Mouse (Mus musculus) lung, embryonic 15.5 days (tissue): ENCODE results near the gene Tob1. TPM values are rescaled to one million over a fixed set of nuclear protein-coding genes. Genes with fewer than 3 reads are reported as not detected.
A peak's percentile ranks its signal among the peaks of the same experiment; 100 is the strongest.

Experiments
- ATAC-seq: fragments of 200-750 bp; cut with Nextera tagmentation; 2 replicates; pipeline ENCODE4 v1.8.0; 2017; ENCODE audit warnings: moderate number of reproducible peaks, borderline replicate concordance; ENCODE audit not compliant: low FRiP score, low TSS enrichment; ENCODE audit errors: extremely low read depth
- H3K27ac ChIP-seq: fragments of 300-500 bp; sonication (generic); 2 replicates; pipeline ENCODE4 v1.5.1; 2015; ENCODE audit warnings: moderate library complexity, mild to moderate bottlenecking, inconsistent platforms
- H3K27me3 ChIP-seq: fragments of 300-500 bp; sonication (generic); 2 replicates; pipeline ENCODE4 v1.6.1; 2015; ENCODE audit warnings: inconsistent platforms
- H3K36me3 ChIP-seq: fragments of 300-500 bp; sonication (generic); 2 replicates; pipeline ENCODE4 v1.6.1; 2015; ENCODE audit warnings: inconsistent platforms
- H3K4me1 ChIP-seq: fragments of 300-500 bp; sonication (generic); 2 replicates; pipeline ENCODE4 v1.6.1; 2015; ENCODE audit warnings: inconsistent platforms
- H3K4me2 ChIP-seq: fragments of 300-500 bp; sonication (generic); 2 replicates; pipeline ENCODE4 v1.6.1; 2015; ENCODE audit warnings: inconsistent platforms, mild to moderate bottlenecking, moderate library complexity
- H3K4me3 ChIP-seq: fragments of 300-500 bp; sonication (generic); 2 replicates; pipeline ENCODE4 v1.5.1; 2015; ENCODE audit warnings: mild to moderate bottlenecking, inconsistent platforms
- H3K9ac ChIP-seq: fragments of 300-500 bp; sonication (generic); 2 replicates; pipeline ENCODE4 v1.6.1; 2015; ENCODE audit warnings: inconsistent platforms
- H3K9me3 ChIP-seq: fragments of 300-500 bp; sonication (generic); 2 replicates; pipeline ENCODE4 v1.6.1; 2016; ENCODE audit warnings: inconsistent platforms
- WGBS: fragments of 180-500 bp; shearing (Covaris S2); methylation state at CpG from one replicate; pipeline ENCODE4 v1.1.7; 2015; 5-methylcytosine and 5-hydroxymethylcytosine counted together
- polyA plus RNA-seq: library from polyadenylated mRNA; unstranded; fragments of >200 nt; fragmentation: Nextera tagmentation; extraction: Ambion mirVana; gene quantifications from 2 replicates; pipeline ENCODE4 v1.2.1, GENCODE M21; 2015

The Tob1 gene
- polyA plus RNA-seq, 1 experiment from 2014 or later, result 26.5 TPM

DNA sequence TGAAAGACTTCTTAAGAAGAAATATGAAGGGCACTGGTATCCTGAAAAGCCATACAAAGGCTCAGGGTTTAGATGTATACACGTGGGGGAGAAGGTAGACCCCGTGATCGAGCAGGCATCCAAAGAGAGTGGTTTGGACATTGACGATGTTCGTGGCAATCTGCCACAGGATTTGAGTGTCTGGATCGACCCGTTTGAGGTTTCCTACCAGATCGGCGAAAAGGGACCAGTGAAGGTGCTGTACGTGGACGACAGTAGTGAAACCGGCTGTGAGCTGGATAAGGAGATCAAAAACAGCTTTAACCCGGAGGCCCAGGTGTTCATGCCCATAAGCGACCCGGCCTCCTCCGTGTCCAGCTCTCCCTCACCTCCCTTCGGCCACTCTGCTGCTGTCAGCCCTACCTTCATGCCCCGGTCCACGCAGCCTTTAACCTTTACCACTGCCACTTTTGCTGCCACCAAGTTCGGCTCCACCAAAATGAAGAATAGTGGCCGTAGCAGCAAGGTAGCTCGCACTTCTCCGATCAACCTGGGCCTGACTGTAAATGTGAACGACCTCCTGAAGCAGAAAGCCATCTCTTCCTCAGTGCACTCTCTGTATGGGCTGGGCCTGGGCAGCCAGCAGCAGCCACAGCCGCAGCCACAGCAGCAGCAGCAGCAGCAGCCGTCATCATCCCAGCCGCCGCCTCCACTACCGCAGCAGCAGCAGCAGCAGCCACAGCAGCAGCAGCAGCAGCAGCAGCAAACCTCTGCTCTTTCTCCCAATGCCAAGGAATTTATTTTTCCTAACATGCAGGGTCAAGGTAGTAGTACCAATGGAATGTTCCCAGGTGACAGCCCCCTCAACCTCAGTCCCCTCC lies 2.7 kb downstream of the Tob1 start:
- H3K27ac ChIP-seq, result no peak overlapping the region
- H3K36me3 ChIP-seq, result peaks cover 9% of the 10 kb centered on the region
- H3K4me1 ChIP-seq, result peaks cover 12% of the 10 kb centered on the region; the same call in 1 of the 2 replicates
- no peaks in the 10 kb centered on the region for H3K27me3 ChIP-seq
- no peak overlapping the region for H3K9ac ChIP-seq
- 85% methylated on average over 29 of the region's 29 CpGs for WGBS
- ATAC-seq, result no peak
- no peaks in the 10 kb centered on the region for H3K9me3 ChIP-seq
- H3K4me2 ChIP-seq, result peak overlapping the region; percentile 71
- H3K4me3 ChIP-seq, result no peak overlapping the region

DNA sequence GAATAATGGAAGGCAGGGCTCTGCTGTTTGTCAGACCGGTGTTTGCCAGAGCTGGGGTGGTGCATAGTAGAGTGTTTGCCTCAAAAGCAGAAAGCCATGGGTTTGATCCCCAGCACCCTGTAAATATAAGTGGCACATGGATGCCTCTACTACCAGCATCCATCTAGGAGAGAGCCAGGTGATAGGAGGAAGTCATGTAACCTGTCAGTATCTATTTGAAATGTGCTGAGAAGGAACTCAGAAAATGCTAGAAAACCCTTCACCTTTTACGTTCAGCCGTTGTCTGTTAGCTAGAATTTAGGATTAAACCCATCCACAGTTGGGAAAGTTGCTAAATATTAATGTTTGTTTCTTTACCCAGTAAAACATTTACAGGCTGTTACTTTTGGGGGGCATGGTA lies 4.3 kb downstream of the Tob1 start:
- 93% methylated on average over 3 of the region's 3 CpGs for WGBS
- H3K4me1 ChIP-seq, result peaks cover 12% of the 10 kb centered on the region; the same call in 1 of the 2 replicates
- no peak overlapping the region for H3K27ac ChIP-seq
- no peaks in the 10 kb centered on the region for H3K9me3 ChIP-seq
- H3K36me3 ChIP-seq, result peaks cover 9% of the 10 kb centered on the region
- no peaks in the 10 kb centered on the region for H3K27me3 ChIP-seq
- no peak overlapping the region for H3K4me3 ChIP-seq
- no peak overlapping the region for H3K9ac ChIP-seq
- ATAC-seq, result no peak
- no peak overlapping the region for H3K4me2 ChIP-seq

DNA sequence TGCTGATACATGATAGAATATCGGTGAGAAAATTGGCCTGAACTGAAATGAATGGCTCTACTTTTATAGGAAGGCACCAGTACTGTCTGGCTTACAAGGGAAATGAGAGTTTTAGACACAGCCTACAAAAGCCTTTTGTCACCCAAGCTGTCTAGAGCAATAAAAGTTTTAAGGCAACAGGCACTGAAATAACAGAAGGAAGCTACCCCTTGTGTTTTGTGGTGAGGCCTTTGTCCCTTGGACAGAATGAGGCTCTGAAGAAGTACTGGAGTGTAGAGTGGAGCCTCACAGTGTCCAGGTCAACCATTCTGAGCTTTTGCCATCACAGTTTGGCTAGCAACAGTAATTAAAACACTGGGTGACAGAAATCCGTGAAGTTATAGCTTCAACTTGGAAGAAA lies 5.0 kb downstream of the Tob1 start:
- Histone ChIP-seq H3K4me1 (peaks cover 12% of the 10 kb centered on the region; the same call in 1 of the 2 replicates), H3K9me3 (no peaks in the 10 kb centered on the region), H3K27ac (no peak overlapping the region), H3K9ac (no peak overlapping the region), H3K4me3 (no peak overlapping the region), H3K4me2 (no peak overlapping the region), H3K36me3 (peaks cover 9% of the 10 kb centered on the region), H3K27me3 (no peaks in the 10 kb centered on the region)
- no peak for ATAC-seq
- 59% methylated on average over 2 of the region's 2 CpGs for WGBS

DNA sequence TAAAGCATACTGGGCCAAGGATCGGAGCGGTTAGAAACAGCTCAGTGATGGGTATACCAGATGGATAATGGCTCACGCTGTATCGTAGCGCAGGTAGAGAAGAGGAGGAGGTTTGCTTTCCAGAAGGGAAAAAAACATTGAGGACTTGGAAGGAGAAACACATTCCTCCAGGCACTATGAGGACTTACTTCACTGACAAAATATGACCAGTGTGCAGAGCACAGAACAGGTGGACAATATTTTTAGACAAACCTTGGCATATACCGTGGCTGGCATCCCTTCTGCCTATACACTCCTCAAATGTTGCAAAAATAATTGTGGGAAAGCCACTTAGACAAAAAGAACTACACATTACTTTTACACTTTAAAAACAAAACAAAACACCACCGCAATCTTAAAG lies 10.0 kb downstream of the Tob1 start:
- no peak overlapping the region for H3K4me3 ChIP-seq
- no peak overlapping the region for H3K9ac ChIP-seq
- 82% methylated on average over 7 of the region's 7 CpGs for WGBS
- H3K4me2 ChIP-seq, result no peak overlapping the region
- H3K27ac ChIP-seq, result no peak overlapping the region
- H3K27me3 ChIP-seq, result no peaks in the 10 kb centered on the region
- peaks cover 3% of the 10 kb centered on the region; the same call in 1 of the 2 replicates for H3K4me1 ChIP-seq
- H3K9me3 ChIP-seq, result no peaks in the 10 kb centered on the region
- ATAC-seq, result no peak
- no peaks in the 10 kb centered on the region for H3K36me3 ChIP-seq

DNA sequence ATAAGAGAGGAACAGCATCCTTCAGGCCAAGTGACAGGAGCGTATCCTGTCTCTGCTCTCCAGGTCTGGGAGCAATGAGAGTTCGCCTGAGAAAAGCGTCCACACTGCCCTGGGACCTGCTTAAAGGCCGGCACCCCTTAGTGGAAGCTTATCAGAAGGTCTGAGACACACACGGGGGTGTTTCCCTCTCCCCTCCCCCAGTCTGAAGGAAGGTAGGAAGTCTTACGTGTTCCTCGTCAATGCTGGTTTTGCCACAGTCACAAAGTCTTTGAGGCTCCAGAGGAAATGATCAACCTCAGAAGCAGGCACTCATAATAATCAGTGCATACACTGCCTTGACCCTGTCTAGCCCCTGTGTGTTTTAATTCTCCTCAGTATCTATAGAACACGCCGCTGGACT lies 12.3 kb downstream of the Tob1 start:
- 72% methylated on average over 9 of the region's 9 CpGs for WGBS
- H3K9ac ChIP-seq, result no peak overlapping the region
- no peak overlapping the region for H3K4me2 ChIP-seq
- no peaks in the 10 kb centered on the region for H3K9me3 ChIP-seq
- H3K4me1 ChIP-seq, result peaks cover 4% of the 10 kb centered on the region; the same call in 1 of the 2 replicates
- no peaks in the 10 kb centered on the region for H3K27me3 ChIP-seq
- H3K27ac ChIP-seq, result no peak overlapping the region
- ATAC-seq, result no peak
- H3K36me3 ChIP-seq, result no peaks in the 10 kb centered on the region
- H3K4me3 ChIP-seq, result no peak overlapping the region

DNA sequence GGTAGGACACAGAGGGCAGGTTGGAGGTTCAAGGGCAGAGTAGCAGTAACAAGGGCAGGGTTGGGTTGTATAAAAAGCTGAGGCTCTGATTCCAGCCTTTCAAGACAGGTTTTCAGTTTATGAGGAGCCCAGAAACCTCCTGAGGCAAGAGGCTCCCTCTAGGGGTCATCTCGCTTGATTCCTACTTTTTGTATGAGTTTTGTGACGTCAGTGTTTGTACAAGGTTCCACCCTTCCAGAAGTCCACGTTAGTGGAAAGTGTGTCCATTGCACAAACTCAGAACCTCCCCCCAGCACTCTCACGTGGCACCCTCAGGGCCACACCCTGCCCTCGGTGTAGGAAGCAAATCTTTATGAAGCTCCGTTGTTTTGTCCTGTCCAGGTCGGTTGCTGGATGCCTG lies 14.7 kb downstream of the Tob1 start:
- WGBS, result 21% methylated on average over 7 of the region's 7 CpGs
- no peak overlapping the region for H3K9ac ChIP-seq
- no peaks in the 10 kb centered on the region for H3K36me3 ChIP-seq
- no peak overlapping the region for H3K27ac ChIP-seq
- peak; percentile 60; the same call in 1 of the 2 replicates for ATAC-seq
- H3K4me3 ChIP-seq, result no peak overlapping the region; the same call in 1 of the 2 replicates
- H3K4me1 ChIP-seq, result peaks cover 4% of the 10 kb centered on the region; the same call in 1 of the 2 replicates
- no peaks in the 10 kb centered on the region for H3K27me3 ChIP-seq
- H3K9me3 ChIP-seq, result no peaks in the 10 kb centered on the region
- H3K4me2 ChIP-seq, result peak overlapping the region; percentile 36; the same call in 1 of the 2 replicates

DNA sequence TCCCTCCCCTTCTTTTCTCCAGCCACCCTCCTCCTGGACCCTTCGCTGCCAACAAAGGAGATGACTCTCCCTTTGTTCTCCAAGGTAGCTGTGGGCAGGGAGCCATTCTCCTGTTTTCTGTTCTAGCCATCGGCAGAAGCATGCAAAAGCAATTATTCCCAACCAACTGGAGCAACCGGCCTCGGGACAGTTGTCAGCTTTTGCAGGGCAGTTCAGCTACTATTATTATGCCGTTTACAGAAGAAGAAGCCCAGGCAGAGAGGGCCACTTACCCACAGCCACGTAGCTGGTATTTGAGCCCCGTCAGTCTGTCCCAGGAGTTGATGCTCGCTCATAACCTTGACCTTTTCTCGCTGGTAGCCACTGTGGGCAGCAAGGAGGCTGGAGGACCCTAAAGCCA lies 17.2 kb downstream of the Tob1 start:
- Histone ChIP-seq H3K36me3 (no peaks in the 10 kb centered on the region), H3K27ac (no peak overlapping the region), H3K27me3 (no peaks in the 10 kb centered on the region), H3K4me2 (no peak overlapping the region), H3K4me1 (peaks cover 4% of the 10 kb centered on the region; the same call in 1 of the 2 replicates), H3K9ac (no peak overlapping the region), H3K9me3 (no peaks in the 10 kb centered on the region), H3K4me3 (no peak overlapping the region)
- WGBS, result 52% methylated on average over 9 of the region's 9 CpGs
- no peak for ATAC-seq

DNA sequence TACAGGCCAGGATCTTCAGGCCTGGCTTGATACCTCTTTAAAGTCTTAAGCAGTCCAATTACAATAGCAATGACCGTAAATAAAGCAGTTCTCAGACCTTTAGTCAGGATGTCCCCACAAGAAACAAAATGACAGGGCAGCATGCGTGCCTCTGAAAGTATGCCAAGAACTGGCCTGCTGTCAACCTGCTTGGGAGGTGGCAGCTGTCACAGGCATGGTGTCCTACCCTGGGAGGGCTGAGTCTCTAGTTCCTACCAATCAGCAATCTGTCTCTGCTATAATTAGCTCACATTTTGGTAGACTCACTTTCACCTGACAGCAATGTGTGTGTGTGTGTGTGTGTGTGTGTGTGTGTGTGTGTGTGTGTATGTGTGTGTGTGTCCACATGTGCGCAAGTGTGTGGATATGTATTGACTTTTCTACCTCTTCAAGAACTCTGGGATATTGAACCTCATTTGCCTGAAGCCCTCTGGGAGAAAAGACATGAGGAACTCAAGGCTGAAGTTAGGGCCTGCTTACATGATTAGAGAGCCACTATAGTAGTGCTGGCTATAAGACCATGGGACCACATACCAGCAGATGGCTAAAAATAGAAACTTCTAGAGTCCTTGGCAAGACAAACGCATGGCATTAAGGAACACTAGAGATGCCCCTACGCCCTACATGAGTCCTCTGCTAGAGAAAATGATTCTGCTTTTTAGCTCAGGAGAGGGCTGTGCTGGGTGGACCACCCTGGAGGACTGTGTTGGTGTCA lies 18.1 kb downstream of the Tob1 start:
- 77% methylated on average over 5 of the region's 5 CpGs for WGBS
- Histone ChIP-seq H3K9me3 (no peaks in the 10 kb centered on the region), H3K4me1 (peaks cover 4% of the 10 kb centered on the region; the same call in 1 of the 2 replicates), H3K4me2 (no peak overlapping the region), H3K4me3 (no peak overlapping the region), H3K27me3 (no peaks in the 10 kb centered on the region), H3K27ac (no peak overlapping the region), H3K9ac (no peak overlapping the region), H3K36me3 (no peaks in the 10 kb centered on the region)
- ATAC-seq, result no peak

DNA sequence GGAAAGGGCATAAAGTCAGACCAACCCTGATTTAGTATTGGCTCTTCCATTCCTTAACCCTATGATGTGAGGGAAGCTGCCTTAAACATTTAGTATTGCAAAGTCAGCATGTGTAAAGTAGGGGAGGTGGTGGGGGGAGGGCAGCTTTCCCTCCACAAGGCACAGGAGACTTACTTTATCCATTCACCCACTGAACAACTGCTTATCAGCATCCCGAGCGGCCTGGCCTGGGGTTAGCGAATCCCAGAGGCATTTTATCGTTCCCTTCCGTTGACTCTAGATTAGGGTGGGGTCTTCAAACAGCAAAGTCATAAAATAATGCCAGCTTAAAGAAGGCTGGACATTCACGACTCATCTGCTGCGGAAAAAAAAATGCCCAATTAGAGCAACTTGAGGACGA lies 19.0 kb downstream of the Tob1 start:
- 45% methylated on average over 8 of the region's 8 CpGs for WGBS

DNA sequence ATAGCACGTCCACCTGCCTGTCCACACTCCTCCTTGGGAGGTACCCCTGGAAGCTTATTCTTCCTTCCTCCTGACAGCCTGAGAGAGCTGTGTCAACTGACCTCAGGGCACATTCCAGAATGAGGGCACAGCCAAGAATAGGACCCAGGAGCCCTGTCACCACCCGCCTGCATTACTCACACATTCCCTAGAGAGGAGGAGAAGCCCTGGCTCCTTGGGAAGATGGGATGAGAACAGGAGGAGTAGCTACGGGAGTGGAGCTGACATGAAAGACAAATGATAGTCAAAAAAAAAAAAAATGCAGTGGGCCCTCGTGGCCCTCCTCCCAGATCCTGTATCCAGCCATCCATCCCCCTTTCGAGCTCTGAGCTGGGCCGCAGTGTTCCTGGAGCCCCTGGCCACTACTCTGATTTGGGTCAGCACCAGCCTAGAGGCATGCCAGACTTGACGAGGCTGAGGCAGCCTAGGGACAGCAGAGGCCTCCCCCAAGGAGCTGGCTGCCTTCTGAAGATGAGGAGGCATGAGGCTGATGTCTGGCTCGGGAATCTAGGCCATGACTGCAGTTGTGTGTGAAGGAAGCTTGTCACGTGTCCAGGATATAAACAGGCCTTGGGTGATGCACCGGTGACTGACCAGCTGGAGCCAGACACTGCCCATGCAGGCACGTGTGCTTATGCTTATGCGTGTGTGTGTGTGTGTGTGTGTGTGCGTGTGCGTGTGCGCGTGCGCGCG lies 20.7 kb downstream of the Tob1 start:
- Histone ChIP-seq H3K4me2 (no peak overlapping the region), H3K27me3 (no peaks in the 10 kb centered on the region), H3K9me3 (no peaks in the 10 kb centered on the region), H3K27ac (no peak overlapping the region), H3K4me1 (no peaks in the 10 kb centered on the region), H3K4me3 (no peak overlapping the region), H3K9ac (no peak overlapping the region), H3K36me3 (no peaks in the 10 kb centered on the region)
- no peak for ATAC-seq
- 54% methylated on average over 19 of the region's 19 CpGs for WGBS

More for the DNA sequence above, 19.0 kb downstream of the Tob1 start:
- H3K9ac ChIP-seq, result no peak overlapping the region
- no peak overlapping the region for H3K4me3 ChIP-seq
- H3K27ac ChIP-seq, result no peak overlapping the region
- H3K9me3 ChIP-seq, result no peaks in the 10 kb centered on the region
- H3K36me3 ChIP-seq, result no peaks in the 10 kb centered on the region
- peaks cover 4% of the 10 kb centered on the region; the same call in 1 of the 2 replicates for H3K4me1 ChIP-seq
- no peaks in the 10 kb centered on the region for H3K27me3 ChIP-seq
- no peak for ATAC-seq
- H3K4me2 ChIP-seq, result no peak overlapping the region

DNA sequence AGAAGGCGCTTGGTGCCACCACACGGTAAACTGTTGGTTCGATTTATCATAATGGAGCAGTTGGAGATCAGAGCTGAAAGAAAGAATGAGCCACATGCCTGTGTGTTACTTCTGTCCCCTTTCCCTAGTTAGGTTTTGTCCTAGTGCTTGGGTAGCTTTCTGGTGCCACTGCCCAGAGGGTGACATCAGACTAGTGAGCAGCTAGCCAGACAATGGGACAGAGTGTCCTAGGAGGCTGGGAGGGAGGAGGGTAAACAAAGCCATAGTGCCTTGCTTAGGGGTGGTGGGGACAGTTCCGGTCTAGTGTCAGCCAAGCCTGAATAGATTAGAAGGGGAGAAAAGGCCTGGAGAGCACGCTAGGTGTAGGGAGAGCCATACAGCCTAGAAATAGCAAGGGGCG lies 22.2 kb downstream of the Tob1 start:
- no peak overlapping the region for H3K4me2 ChIP-seq
- no peak for ATAC-seq

More for the DNA sequence above, 22.2 kb downstream of the Tob1 start:
- Histone ChIP-seq H3K27ac (no peak overlapping the region), H3K27me3 (no peaks in the 10 kb centered on the region), H3K9me3 (no peaks in the 10 kb centered on the region), H3K4me3 (no peak overlapping the region), H3K4me1 (no peaks in the 10 kb centered on the region), H3K36me3 (no peaks in the 10 kb centered on the region), H3K9ac (no peak overlapping the region)
- WGBS, result 75% methylated on average over 6 of the region's 6 CpGs
